Mouse (Mus musculus): ENCODE results near the gene Car7. TPM values are rescaled to one million over a fixed set of nuclear protein-coding genes. Genes with fewer than 3 reads are reported as not detected.
A peak's percentile ranks its signal among the peaks of the same experiment; 100 is the strongest.

The Car7 gene
- polyA plus RNA-seq, 1 experiment = 2.1 TPM

DNA sequence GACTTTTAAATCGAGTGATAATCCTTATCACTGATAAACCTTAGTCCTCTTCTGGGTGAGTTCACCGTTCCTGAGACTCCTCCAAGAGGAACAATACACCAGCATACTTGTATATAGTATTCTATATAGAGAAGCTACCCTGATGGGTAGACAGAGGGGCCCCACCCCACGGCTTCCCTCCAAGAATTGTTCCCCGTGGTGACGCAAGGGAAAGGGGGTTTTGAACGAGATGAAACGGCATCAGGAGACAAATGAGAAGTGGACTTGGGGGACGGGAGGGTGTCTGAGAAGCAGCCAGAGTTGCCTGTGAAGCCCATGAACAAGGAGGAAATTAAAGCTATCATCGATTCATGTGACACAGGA is 271 bp downstream of the Car7 start:
- no peaks in the 10 kb centered on the region for H3K27me3 ChIP-seq (ENCODE audit: control insufficient read depth, insufficient read depth, low read length)
- 2% methylated on average over 9 of the region's 9 CpGs for WGBS
- no peaks in the 10 kb centered on the region; the same call in 1 of the 2 replicates for H3K4me1 ChIP-seq (ENCODE audit: control insufficient read depth, insufficient read depth, insufficient read length, low read length)
- H3K36me3 ChIP-seq (ENCODE audit: control insufficient read depth, insufficient read depth, low read length) = peaks cover 3% of the 10 kb centered on the region
- TF ChIP-seq POLR2A (IDR thresholded peaks at IDR 0.05; ENCODE audit: low read depth, low read length) (no peak), CTCF (IDR thresholded peaks at IDR 0.05; ENCODE audit: extremely low read depth, insufficient read length, insufficient replicate concordance, low read depth, low read length) (no peak)
- peak overlapping the region; percentile 50 for H3K27ac ChIP-seq (ENCODE audit: insufficient read depth, low read depth, low read length)
- peak overlapping the region; percentile 97 for H3K4me3 ChIP-seq (ENCODE audit: low read depth, low read length)

DNA sequence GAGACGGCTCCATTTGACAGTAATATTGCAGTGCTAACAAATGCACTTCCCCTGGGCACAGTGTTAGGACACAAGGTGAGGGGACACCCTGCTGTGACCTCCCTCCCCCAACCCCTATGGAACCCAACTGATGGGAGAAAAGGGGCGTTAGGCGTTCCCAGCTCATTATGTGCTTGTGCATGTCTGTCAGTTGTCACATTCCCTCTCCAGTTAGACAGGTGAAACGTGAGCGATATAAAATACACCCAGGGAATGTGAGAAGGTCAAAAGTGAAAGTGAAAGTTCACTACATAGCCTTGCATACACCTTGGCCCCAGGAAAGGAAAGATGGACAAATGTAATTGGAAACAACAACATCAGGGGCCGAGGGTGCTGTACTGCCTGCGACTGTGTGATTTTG is 889 bp downstream of the Car7 start:
- H3K4me3 ChIP-seq (ENCODE audit: low read depth, low read length) = peak overlapping the region; percentile 97
- H3K27me3 ChIP-seq (ENCODE audit: control insufficient read depth, insufficient read depth, low read length) = peaks cover 2% of the 10 kb centered on the region
- H3K27ac ChIP-seq (ENCODE audit: insufficient read depth, low read depth, low read length) = peak overlapping the region; percentile 50
- no peaks in the 10 kb centered on the region; the same call in 1 of the 2 replicates for H3K4me1 ChIP-seq (ENCODE audit: control insufficient read depth, insufficient read depth, insufficient read length, low read length)
- H3K36me3 ChIP-seq (ENCODE audit: control insufficient read depth, insufficient read depth, low read length) = no peaks in the 10 kb centered on the region; the same call in 1 of the 2 replicates
- no peak for TF ChIP-seq POLR2A (IDR thresholded peaks at IDR 0.05; ENCODE audit: low read depth, low read length)
- no peak for TF ChIP-seq CTCF (IDR thresholded peaks at IDR 0.05; ENCODE audit: extremely low read depth, insufficient read length, insufficient replicate concordance, low read depth, low read length)
- 5% methylated on average over 7 of the region's 7 CpGs for WGBS

DNA sequence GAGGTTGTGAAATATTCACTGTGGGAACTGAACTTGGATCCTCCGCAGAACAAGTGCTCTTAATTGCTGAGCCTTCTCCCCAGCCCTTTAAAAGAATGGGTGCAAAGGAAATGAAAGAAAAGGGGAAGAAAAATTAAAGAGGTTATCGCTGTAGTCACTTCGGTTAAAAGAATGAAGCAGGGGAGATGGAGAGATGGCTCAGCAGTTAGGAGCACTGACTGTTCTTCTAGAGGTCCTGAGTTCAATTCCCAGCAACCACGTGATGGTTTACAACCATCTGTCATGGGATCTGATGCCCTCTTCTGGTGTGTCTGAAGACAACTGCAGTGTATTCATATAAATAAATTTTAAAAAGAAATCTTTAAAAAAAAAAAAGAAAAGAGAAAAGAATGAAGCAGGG is 1.5 kb downstream of the Car7 start:
- peaks cover 5% of the 10 kb centered on the region for H3K4me1 ChIP-seq (ENCODE audit: control insufficient read depth, insufficient read depth, insufficient read length, low read length)
- 0 out of 2 replicates have a peak overlapping the region, but pooled peaks have one; percentile 50 for H3K27ac ChIP-seq (ENCODE audit: insufficient read depth, low read depth, low read length)
- no peaks in the 10 kb centered on the region for H3K36me3 ChIP-seq (ENCODE audit: control insufficient read depth, insufficient read depth, low read length)
- no peak overlapping the region for H3K4me3 ChIP-seq (ENCODE audit: low read depth, low read length)
- peaks cover 8% of the 10 kb centered on the region for H3K27me3 ChIP-seq (ENCODE audit: control insufficient read depth, insufficient read depth, low read length)
- TF ChIP-seq POLR2A (IDR thresholded peaks at IDR 0.05; ENCODE audit: low read depth, low read length) (no peak), CTCF (IDR thresholded peaks at IDR 0.05; ENCODE audit: extremely low read depth, insufficient read length, insufficient replicate concordance, low read depth, low read length) (no peak)
- WGBS = 80% methylated on average over 4 of the region's 4 CpGs

DNA sequence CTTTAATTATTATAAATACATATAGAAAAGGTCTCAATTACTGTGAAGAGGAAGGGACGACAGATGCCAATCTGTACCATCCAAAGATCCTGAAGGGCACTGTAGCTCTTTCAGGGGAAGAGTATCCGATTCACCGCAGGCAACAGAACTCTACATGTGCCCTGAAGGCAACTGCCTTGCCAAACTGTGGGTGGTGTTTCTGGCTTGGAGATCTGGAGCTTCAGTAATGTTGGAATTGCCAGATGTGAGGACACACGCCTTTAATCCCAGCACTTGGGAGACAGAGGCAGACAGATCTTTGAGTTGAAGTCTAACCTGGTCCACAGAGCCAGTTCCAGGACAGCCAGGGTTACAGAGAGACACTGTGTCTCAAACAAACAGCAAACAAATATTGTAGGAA is 4.4 kb downstream of the Car7 start:
- WGBS = 90% methylated on average over 4 of the region's 4 CpGs
- Histone ChIP-seq H3K4me3 (ENCODE audit: low read depth, low read length) (no peak overlapping the region), H3K27ac (ENCODE audit: insufficient read depth, low read depth, low read length) (no peak overlapping the region), H3K36me3 (ENCODE audit: control insufficient read depth, insufficient read depth, low read length) (no peaks in the 10 kb centered on the region), H3K27me3 (ENCODE audit: control insufficient read depth, insufficient read depth, low read length) (peaks cover 26% of the 10 kb centered on the region), H3K4me1 (ENCODE audit: control insufficient read depth, insufficient read depth, insufficient read length, low read length) (peaks cover 9% of the 10 kb centered on the region)
- TF ChIP-seq POLR2A (IDR thresholded peaks at IDR 0.05; ENCODE audit: low read depth, low read length) (no peak), CTCF (IDR thresholded peaks at IDR 0.05; ENCODE audit: extremely low read depth, insufficient read length, insufficient replicate concordance, low read depth, low read length) (no peak)

DNA sequence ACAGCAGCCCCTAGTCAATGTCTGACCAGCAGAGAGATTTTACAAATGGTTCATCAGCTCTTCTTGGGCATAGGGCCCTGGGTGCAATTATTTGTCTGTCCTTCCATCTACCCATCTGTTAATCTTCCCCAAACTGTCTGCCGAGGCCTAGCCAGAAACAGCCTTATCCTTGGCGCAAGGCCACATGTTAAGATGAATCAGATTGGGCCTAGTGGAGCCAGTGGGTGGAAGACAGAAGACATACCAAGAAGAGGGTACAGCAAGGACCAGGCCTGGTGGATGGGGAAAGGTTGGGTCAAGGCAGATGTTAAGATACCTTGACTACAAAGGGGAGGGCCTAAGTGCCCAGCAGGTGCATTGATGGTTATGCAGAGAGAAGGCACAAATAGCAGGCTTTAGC is 5.1 kb downstream of the Car7 start:
- Histone ChIP-seq H3K4me1 (ENCODE audit: control insufficient read depth, insufficient read depth, insufficient read length, low read length) (peaks cover 9% of the 10 kb centered on the region), H3K27me3 (ENCODE audit: control insufficient read depth, insufficient read depth, low read length) (peaks cover 26% of the 10 kb centered on the region), H3K4me3 (ENCODE audit: low read depth, low read length) (no peak overlapping the region), H3K36me3 (ENCODE audit: control insufficient read depth, insufficient read depth, low read length) (no peaks in the 10 kb centered on the region), H3K27ac (ENCODE audit: insufficient read depth, low read depth, low read length) (no peak overlapping the region)
- no peak for TF ChIP-seq POLR2A (IDR thresholded peaks at IDR 0.05; ENCODE audit: low read depth, low read length)
- TF ChIP-seq CTCF (IDR thresholded peaks at IDR 0.05; ENCODE audit: extremely low read depth, insufficient read length, insufficient replicate concordance, low read depth, low read length) = no peak
- 68% methylated on average over 2 of the region's 2 CpGs for WGBS

DNA sequence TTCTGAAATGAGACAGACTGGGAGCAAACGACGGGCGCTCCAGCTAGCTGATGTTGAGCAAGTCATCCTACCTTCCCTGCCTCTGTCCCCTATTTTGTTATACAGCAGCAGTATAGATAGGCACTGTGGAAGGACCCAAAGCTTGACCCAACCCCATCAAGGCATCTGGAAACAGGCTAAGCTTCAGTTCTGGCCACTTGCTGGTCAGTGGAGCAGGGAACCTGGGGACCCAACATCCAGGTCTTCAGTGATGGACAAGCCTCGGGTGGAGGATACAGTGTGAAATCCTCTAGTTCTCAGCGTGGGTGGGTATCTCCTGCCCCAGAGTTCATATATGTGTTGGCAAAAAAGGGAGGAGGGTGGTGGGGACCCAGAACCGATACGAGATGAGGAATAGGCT is 5.7 kb downstream of the Car7 start:
- peaks cover 26% of the 10 kb centered on the region for H3K27me3 ChIP-seq (ENCODE audit: control insufficient read depth, insufficient read depth, low read length)
- H3K36me3 ChIP-seq (ENCODE audit: control insufficient read depth, insufficient read depth, low read length) = no peaks in the 10 kb centered on the region
- H3K4me3 ChIP-seq (ENCODE audit: low read depth, low read length) = no peak overlapping the region
- H3K27ac ChIP-seq (ENCODE audit: insufficient read depth, low read depth, low read length) = no peak overlapping the region
- H3K4me1 ChIP-seq (ENCODE audit: control insufficient read depth, insufficient read depth, insufficient read length, low read length) = peaks cover 9% of the 10 kb centered on the region
- TF ChIP-seq CTCF (IDR thresholded peaks at IDR 0.05; ENCODE audit: extremely low read depth, insufficient read length, insufficient replicate concordance, low read depth, low read length) (no peak), POLR2A (IDR thresholded peaks at IDR 0.05; ENCODE audit: low read depth, low read length) (no peak)
- 63% methylated on average over 7 of the region's 7 CpGs for WGBS

DNA sequence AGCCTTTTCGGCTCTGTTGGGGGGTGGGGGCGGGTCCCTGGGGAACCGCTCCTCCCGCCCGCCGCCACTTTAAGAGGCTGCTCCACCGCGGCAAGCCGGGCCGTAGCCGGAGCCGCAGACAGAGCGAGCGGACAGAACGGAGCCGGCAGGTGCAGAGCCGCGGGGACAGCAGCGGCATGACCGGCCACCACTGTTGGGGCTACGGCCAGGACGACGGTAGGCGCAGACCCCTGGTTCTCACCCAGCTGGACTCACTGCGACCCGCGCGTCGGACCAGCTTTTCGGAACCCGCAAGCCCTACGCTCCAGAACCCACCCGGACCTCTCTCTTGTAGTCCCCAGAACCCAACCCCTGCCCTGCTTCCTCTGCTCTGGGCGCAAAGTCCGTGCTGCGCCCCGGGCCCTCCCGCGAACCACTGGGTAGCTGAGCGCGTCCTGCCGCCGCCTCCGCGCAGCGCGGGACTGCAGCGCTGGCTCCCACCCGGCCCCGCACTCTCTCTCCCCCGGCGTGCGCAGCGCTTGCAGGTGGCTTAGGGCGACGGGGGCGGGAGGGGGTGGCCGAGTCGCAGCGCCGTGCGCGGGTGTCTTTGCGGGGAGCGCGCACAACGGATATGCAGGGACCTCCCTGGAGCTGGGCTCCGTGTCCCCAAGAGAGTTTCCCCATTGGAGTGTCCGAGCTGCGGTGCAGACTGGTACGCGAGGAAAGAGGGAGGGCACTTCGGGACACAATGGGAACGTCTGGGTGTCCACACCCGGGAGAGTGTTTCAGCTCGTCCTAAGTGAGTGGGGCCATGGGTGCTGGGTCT is 6.4 kb downstream of the Car7 start:
- TF ChIP-seq POLR2A (IDR thresholded peaks at IDR 0.05; ENCODE audit: low read depth, low read length) (no peak), CTCF (IDR thresholded peaks at IDR 0.05; ENCODE audit: extremely low read depth, insufficient read length, insufficient replicate concordance, low read depth, low read length) (no peak)

More for the DNA sequence above, 6.4 kb downstream of the Car7 start:
- Histone ChIP-seq H3K27me3 (ENCODE audit: control insufficient read depth, insufficient read depth, low read length) (peaks cover 26% of the 10 kb centered on the region), H3K36me3 (ENCODE audit: control insufficient read depth, insufficient read depth, low read length) (no peaks in the 10 kb centered on the region), H3K4me1 (ENCODE audit: control insufficient read depth, insufficient read depth, insufficient read length, low read length) (peaks cover 9% of the 10 kb centered on the region), H3K4me3 (ENCODE audit: low read depth, low read length) (peak overlapping the region; percentile 57), H3K27ac (ENCODE audit: insufficient read depth, low read depth, low read length) (no peak overlapping the region)
- WGBS = 1% methylated on average over 75 of the region's 76 CpGs

All from small intestine, adult 2 months (tissue).